Mouse (Mus musculus) kidney, postnatal 25 days (tissue): ENCODE measurements around the gene Gm45623.
A peak's percentile ranks its signal among the peaks of the same experiment; 100 is the strongest.

Source experiments
- DNase-seq, 2 experiments: peaks; one replicate each; pipeline ENCODE4 v3.0.0; 2021; ENCODE audit warnings: mixed read lengths in 2 of 2

Gm45623 gene

DNA sequence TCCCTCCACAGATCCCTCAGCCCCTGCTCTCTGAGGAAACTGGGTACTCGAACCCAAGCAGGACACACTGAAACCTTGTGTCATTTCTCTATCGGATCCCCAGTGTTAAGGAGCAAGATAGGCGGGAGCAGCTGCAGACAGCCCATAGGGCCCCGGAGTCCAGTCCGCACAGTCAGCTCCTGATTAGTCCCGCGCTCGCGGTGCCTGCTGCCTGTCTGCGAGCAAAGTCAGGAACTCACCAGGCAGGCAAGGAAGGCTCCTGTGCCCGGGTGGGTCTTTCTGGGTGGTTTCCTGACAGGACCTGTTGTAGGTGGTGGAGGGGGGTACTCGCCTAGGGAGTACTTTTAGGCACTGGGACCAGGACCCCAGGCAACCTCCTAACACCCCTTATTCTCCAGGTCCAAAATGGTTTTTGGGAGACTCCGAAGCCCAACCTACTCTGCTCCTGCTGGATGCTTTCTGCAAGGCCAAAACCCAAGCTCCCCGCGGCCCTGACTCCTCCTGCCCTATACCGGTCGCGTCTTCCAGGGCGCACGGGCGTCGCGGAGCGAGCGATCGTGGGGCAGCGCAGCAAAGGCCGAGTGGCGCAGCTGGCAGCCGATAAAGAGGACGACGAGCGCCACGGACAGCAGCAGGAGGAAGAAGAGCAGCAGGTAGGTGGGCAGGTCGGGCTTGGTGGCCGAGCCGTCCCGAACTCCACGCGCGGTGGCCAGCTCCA, 994 bp downstream of the Gm45623 start:
- no peak for DNase-seq

DNA sequence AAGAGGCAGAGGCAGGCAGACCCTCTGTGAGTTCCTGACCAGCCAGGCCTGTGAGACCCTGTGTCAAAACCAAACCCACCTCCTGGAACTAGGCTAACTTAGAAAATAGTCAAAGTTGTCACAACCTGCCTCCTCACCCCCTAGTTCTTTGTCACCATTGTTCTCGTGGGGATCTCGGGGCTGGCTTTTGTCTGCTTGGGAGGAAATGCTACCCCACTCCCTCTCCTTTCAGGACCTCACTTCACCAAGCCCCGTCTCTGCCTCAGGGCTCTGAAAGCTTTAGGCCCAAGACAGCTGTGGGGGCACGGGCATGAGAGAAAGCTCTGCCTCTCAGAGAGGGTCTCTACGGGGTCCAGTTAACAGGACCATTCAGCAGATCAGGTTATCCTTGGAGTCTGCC, 1.9 kb downstream of the Gm45623 start:
- DNase-seq = no peak

DNA sequence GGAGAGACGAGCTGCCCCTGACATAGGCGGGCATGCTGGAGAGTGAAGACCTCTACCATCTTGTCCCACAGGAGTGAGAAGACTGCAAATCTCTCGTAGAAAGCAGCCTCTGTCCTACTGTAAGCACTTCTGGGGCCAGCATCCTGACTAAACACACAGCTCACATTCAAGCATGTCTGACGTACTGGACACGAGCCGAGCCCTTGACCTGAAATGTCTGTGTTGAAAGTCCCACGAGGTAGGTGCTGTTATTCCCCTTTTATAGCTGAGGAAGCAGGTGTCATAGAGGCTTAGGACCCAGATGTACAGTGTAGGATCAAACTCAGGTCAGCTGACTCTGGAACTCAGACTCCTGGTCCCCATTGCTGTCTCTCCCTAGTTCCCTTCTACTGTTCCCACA, 4.2 kb downstream of the Gm45623 start:
- DNase-seq = no peak

DNA sequence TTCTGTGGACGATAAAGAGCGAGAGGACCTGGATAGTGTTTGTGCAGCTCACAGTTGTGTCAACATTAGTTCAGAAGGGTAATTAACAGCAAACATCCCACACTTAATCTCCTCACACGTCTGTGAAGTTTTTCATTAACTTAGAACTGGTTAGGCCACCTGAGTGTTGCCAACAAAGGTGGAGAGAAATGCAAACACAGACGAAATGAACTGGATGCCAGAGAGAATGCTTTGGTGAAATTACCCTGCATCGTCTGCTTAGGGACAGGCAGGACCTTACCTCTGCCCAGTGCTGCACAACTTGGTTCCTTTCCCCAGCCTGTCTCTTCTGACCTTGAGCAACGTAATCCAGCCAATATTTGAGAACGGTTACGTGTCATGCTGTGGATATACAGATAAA, 6.1 kb downstream of the Gm45623 start:
- peak in 1 of 2 experiments; percentile 43 for DNase-seq

DNA sequence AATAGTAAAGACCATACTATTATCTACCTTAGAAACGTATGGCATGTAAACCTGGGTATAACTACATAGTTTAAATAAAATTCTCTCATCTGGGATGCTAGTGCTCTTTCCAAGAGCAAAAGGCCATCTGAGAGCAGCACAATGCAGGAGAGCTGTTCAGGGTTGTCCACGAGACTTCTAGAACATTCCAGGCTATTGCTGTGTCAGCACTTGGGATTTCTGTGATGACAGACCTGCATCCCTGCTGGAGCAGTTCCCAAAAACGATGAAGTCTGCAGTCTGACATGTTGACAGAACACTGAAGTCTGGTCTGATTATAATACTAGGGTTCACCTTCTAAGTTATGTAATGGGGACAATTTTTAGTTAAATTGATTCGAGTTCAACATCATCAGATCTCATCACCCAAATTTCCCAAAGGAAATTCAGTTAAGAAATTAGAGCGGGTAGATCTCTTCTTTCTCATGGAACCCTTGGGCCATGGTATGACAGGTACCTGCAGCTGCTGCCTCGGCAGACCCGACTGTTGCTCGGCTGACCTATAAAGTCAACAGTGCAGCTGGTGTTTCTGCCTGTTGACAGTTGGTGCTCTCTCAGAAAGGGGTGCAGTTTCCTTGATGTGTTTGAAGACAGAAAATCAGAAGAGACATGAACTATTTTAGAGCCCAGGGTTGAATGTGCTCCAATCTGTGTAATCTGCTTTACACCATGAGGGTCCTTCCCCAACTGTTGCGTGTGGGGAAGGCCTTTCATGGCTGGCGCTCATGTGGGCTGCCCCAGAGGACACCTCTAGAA, 6.7 kb downstream of the Gm45623 start:
- peak in 1 of 2 experiments; percentile 27 for DNase-seq

DNA sequence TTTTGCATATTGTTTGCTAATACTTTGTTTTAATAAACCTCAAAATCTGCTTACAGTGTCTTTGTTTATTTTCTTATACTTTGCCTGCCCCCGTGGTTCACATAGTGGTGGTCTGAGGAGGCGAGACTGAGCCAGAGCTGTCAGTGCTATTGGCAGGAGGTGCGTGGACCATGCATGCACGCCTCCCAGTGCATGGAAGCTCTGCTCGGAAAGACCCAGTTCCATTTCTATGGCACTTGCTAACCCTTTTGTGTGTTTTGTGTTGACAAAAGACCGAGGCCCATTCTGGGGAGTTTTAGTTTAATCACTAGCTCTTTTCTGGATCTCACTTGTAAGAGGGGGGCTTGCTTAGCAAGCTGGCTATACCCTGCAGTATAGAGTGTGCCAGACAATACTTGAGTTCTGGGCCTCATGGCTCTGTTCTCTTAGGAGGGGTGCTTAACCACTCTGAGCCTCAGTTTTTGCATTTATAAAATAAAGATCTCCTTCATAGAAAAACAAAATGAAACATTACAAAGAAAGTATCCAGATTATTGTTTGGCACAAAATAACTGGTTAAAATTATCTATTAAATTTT, 11.2 kb downstream of the Gm45623 start:
- no peak for DNase-seq

DNA sequence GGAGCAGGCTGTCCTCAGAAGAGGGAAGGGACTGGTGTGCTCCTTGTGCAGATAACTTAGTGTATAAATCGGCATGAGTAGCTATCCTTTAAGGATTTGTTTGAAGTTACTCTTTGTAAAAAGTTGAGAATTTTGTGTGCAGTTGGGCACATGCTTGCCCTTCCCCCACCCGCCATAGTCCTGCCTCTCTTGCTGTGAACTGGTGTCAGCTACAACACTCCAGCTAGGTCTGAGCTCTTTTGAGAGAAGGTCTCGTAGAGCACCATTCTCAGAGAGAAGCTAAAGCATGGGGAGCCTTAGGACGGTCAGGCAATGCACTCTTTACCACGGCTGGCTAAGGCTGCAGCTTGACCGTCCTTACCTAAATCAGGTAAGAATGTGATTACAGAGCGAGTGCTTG, 11.9 kb downstream of the Gm45623 start:
- no peak for DNase-seq

DNA sequence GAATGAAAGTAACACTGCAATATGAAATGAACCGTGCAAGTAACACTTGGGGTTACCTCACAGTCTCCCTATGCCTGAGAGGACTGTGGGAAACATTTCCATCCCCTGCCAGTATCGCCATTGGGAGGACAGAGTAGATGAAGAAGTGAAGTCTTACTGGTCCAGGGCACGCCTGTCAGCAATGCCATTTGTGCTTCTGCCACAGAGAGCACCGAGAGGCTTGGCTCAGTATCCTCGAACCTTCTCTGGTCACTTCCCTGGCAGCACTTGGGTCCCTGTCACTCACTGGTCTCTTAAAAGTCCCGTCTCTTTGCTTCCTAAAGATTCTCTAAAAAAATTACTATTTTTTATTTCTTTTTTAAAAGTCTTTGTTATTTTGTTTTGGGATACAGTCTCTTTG, 13.1 kb downstream of the Gm45623 start:
- no peak for DNase-seq

DNA sequence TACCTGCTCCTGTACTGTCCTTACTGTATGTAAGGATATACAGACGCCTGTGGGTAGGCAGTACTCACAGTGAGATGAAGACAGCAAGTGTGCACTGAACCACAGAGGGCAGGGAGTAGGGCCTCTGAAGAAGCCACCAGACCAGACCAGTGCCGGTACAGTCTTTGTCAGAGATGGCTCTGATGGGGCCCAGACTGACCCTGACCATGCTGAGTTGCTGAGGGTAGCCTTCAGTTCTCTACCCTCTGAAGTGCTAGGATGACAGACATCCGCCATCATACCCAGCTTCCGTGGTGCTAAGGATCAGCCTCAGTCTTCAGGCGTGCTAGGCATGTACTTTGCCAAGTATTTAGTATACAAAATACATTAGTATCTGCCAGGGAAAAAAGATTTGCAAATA, 14.1 kb downstream of the Gm45623 start:
- no peak for DNase-seq

DNA sequence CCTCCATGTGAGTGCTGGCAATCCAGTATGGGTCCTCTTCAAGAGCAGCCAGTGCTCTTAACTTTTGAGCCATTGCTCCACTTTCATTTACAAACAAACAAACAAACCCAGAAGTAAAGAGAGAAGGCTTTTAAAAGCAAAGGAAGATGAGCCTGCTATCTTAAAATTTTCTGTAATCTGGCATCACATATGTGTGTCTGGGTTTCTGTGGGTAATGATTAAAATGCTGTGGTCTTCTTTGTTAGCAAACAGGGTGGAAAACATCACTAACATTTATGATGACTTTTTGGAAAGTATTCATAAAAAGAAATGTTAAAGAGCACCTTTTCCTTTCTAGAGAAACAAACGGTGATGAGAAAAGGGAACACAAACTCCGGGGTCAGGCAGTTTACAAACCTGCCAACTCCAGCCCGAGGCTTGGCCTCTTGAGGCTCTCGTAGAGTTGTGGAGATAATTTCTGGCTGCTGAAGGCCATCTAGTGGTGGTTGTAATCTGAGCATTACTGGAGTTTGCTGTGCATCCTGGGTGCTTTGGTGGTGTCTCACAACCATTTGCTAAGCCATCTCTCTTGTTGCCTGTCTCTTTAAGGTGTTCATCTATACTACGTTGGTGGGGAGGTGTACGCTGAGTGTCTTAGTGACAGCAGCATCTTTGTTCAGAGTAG, 18.3 kb downstream of the Gm45623 start:
- peak in 1 of 2 experiments; percentile 52 for DNase-seq

DNA sequence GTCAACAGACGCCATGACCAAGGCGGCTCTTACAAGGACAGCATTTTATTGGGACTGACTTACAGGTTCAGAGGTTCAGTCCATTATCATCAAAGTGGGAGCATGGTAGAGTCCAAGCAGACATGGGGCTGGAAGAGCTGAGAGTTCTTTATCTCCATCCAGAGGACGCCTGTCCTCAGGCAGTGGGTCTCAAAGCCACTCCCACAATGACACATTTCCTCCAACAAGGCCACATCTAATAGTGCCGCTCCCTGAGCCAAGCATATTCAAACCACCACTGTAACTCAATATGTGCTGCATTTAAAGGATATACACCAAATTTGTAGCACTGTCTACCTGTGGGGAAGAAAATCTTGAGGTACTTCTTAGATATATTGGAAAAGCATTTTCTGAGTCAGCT, 19.0 kb downstream of the Gm45623 start:
- DNase-seq = no peak

DNA sequence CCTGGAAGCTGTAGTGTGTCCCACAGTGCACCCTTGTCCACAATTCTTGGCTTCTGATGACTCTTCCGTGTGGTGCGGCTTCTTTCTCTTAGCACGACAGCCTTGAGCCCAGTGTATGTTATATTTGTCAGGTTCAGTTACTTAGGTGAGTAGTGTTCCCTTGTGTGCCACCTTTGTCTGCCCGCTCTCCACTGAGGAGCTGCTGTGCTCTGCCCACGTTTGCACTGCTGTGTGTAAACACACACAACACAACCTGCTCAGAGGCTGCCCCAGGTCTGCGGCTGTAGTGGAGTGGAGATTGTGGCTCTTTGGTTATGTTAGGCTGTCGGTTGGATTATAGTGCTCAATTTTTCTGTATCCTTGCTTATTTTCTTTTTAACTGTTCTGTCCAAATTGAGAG, 24.6 kb downstream of the Gm45623 start:
- DNase-seq = no peak

DNA sequence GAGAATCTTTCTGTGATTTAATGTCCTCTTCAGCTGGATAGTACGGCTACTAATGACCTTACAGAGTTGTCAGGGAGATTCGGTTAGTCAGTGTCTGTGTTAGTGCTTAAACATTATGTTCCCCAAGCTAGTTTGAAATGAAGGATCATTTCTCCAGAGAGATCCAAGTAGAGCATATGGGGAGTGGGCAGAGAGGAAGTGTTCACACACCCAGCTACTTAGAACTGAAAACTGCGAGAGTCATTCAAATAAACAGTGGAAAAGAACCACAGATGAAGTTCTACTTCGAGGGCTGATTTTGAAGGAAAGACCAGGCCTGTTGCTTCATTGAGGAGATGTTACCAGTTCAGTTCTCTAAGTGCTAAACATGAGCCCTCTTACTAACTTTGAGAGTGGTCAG, 27.1 kb downstream of the Gm45623 start:
- no peak for DNase-seq

DNA sequence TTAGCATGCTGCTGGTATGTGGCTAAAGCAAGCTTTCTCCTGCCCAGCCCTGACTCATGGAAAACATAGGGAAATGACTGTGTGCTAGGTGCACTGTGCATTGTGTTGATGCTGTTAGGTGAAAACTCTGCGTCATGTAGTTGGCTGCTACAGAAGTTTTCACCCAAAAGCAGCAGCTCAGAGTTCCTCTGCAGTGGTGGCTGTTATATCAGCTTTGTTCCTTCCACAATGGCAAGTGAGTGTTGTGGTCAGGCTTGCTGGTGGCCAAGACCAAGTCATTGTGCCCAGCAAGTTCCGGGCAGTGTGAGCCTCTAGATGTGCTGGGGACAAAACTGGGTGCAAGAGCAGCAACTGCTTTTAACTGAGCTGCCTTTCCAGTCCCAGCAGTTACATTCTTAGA, 41.4 kb downstream of the Gm45623 start:
- DNase-seq = no peak

DNA sequence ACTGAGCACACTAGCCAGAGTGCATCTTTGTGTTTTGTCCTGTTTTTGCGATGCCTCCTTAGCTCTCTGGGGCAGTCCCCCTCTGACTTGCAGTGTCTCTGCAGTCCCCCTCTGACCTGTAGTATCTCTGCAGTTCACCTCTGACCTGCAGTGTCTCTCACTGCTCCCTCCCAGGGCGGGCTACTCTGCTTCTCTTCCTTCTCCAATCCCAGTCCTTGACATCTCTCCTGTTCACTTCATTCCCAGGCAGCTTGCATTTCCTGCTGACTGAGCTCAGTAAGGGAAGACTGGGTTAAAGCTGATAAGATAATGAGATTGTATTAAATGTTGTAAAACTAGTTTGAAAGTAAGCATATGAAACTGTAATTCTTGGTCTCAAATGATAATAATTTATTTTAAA, 43.0 kb downstream of the Gm45623 start:
- peak in 1 of 2 experiments; percentile 47 for DNase-seq

DNA sequence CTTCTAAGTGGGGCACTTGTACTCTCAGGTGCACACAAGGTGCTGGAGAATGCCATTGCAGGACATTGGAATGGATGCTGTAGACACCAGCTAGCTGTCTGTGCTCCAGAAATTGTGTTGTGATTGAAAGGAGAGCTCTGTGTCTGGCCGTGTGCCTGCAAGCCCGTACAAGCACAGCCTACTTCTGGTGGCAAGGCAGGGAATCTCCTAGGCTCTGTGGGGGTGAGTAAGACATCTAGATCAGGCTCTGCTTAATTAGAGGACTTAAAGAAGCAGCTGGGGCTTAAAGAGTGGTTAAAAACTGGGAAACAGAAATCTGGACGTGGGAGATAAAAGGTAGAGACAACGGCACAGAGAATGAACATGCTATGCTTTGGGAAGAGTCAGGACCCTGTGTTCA, 46.0 kb downstream of the Gm45623 start:
- no peak for DNase-seq

DNA sequence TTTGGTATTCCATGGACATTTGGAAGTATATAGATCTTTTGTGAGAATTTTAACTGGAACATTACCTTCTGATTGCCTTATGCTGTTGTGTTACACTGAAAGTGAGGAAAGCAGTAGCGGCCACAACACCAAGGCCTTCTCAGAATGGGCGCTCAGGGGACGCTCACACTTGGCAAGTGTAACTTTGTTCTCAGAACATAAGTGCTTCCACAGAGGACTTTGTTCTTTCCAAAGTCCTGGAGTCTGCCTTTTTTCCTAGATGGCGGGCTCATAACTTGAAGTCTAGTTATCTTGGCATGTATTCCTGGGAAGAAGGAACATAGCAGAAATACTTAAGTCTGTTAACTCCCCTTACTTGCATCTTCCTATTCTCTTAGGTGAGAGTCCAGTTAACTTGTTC, 46.5 kb downstream of the Gm45623 start:
- peak; percentile 54 to 79 for DNase-seq

DNA sequence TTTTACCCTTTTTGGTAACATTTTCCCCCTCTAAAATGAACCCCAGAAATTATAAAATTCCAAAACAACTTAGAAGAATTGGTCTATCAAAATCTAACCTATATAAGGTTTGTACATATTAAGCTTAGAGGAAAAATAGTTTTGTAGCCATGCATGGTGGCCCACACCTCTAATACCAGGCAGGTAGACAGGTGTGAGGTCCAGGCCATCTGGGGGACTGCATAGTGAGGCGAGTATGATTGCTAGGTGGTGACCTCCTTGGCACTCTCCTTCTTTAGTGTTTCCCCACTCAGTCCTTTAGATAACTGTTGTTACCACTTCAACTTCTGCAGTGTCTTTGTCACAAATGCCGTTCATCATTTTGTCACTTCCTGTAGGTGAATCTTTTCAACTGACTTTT, 49.0 kb downstream of the Gm45623 start:
- DNase-seq = no peak

DNA sequence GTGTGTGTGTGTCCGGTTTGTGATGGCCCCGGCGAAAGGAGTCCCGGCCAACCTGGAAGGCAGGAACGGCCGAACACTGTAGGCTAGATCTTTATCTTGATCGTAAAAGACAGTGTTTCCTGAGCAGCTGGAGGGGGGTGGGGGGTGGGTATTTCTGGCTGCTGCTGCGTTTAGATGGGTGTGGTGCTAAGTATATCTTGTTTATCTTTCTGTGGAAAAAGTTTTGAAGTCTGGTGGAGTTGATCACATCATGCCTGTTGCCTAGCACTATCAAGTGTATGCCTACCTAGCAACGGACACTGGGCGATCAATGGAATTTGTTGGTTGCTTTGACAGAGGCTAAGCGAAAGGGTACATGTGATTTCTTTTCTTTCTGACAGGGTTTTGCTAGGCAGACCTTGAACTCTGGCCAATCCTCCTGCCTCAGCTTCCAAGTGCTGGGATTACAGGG, 49.7 kb downstream of the Gm45623 start:
- no peak for DNase-seq

DNA sequence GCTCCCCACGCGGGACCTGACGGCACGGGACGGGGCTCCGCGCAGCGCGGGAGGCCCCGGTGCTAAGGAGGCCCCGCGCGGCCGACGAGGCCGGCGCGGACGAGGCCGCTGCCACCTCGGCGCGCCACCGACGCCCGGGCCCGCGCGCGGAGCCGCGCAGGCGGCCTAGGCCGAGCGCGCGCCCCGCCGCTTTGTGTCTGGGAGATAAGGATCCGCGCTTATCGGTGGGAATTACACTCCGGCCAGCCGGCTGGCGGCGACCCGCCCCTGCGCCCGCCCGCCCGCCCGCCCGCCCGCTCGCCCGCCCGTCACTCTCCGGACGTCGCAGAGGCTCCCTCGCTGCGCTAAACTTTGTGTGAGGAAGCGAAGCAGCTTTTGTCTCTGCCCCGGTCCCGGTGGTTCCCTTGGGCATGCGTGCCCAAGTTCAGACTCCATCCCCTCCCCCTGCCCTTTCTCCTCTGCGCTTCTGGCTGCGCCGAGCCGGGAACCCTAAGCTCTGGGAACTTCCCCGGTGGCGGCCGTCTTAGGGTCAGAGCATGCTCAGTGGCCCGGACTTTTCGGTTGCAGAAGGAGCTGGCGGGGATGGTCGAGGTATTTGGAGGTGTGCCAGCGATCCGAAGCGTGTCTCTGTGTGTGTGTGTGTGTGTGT, 50.3 kb downstream of the Gm45623 start:
- DNase-seq = peak; percentile 87 to 92

DNA sequence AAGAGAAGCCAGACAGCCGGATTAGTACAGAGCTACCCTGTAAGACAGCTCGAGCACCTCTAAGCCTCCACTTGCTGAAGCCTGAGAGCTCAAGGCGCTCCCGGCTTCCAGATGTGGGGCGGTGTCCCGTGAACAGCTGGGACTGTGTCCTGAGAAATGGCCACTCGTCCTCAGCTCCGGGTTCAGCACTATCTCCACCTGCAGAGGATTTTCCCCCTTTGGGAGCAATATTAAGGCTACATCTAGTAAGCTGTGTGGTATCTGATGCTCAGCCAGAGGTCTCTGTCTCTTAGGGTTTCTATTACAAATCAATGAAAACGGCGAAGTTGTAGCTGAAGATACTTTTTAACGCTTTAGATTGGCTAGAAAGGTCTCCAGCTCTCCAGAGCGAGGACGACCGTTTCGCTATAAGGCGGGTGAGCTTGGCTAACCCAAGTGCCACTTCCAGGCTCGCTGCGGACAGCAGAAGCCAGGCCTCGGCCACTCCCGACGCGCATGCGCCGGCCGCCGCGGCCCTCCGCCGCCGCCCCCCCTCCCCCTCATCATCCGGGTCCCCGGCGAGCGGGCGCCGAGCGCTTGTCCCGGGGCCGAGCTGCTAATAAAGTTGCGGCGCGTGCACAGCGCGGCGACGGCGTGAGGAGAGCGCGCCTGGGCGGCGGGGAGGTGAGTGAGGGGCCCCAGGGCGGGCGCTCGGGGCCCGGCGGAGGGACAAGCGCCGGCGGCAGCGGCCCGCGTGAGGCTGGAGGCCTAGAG, 51.0 kb downstream of the Gm45623 start, which contains the start of gene Smad5:
Gene Smad5, plus strand, starts transcription at position 542 of the 753 bp plus-strand sequence.
- DNase-seq = peak; percentile 84 to 95
